13 mouse cellular contexts compared by ENCODE assay signal in genomic region chr4:137962643-137963350, GRCm38 (mm10).
"Had no signal": no experiment of that assay in that cellular context is flagged by ENCODE, and none has a peak within 500 bp of the region (broad histone marks: within the 10 kb centered on the region; RNA-seq: fewer than 3 reads in every experiment).

No protein-coding gene starts in this region.

- H3K4me2 ChIP-seq: liver, embryonic 11.5 days; liver, embryonic 15.5 days; stomach, embryonic 15.5 days had no signal

- H3K9me3 ChIP-seq: liver, embryonic 15.5 days; stomach, embryonic 15.5 days had no signal

- H3K27ac ChIP-seq: layer of hippocampus, adult 2 months; limb, embryonic 10.5 days; liver, embryonic 15.5 days; stomach, embryonic 15.5 days had no signal

- H3K27me3 ChIP-seq: liver, embryonic 15.5 days; stomach, embryonic 15.5 days had no signal

- H3K4me3 ChIP-seq: layer of hippocampus, adult 2 months; limb, embryonic 10.5 days; liver, embryonic 15.5 days; stomach, embryonic 15.5 days had no signal

- ATAC-seq: lung, postnatal 0 days; midbrain, embryonic 16.5 days had no signal

- H3K9ac ChIP-seq: liver, embryonic 15.5 days; stomach, embryonic 15.5 days had no signal

- H3K4me1 ChIP-seq: limb, embryonic 10.5 days; liver, embryonic 15.5 days had no signal

- DNase-seq: kidney, postnatal 10 days; kidney, postnatal 4 days; lung, adult 2 months; lung, postnatal 36 days; thymus, adult 2 months; thymus, postnatal 25 days had no signal
